Mouse (Mus musculus): ENCODE measurements around the gene Prrt2.
A peak's percentile ranks its signal among the peaks of the same experiment; 100 is the strongest.

Gene Prrt2

GRCm38 (mm10) chr7:127019306-127019960, 1.6 kb downstream of the Prrt2 start:
- DNase-seq, result no peak

GRCm38 (mm10) chr7:127018416-127019305, 2.4 kb downstream of the Prrt2 start:
- DNase-seq, result no peak

- no peak for DNase-seq
Observed at GRCm38 (mm10) chr7:127017950-127018345, 3.1 kb downstream of the Prrt2 start.

- peak; percentile 99 for DNase-seq
Observed at GRCm38 (mm10) chr7:127016971-127017949, 3.8 kb downstream of the Prrt2 start, which contains the start of gene Pagr1a. Gene Pagr1a, minus strand, starts transcription at chr7:127017352.

- DNase-seq, result no peak
Observed at GRCm38 (mm10) chr7:127016486-127016938, 4.5 kb downstream of the Prrt2 start.

- no peak for DNase-seq
Observed at GRCm38 (mm10) chr7:127016481-127016485, 4.7 kb downstream of the Prrt2 start, which contains the start of gene Pagr1b. Gene Pagr1b, minus strand, starts transcription at chr7:127016484.

GRCm38 (mm10) chr7:127016081-127016480, 4.9 kb downstream of the Prrt2 start:
- peak; percentile 76 for DNase-seq

GRCm38 (mm10) chr7:127014993-127015392, 6.0 kb downstream of the Prrt2 start:
- DNase-seq, result no peak

GRCm38 (mm10) chr7:127014320-127014719, 6.7 kb downstream of the Prrt2 start, which contains the start of gene Mvp:
Gene Mvp, minus strand, starts transcription at chr7:127014621.
- DNase-seq, result peak; percentile 83

- DNase-seq, result no peak
Observed at GRCm38 (mm10) chr7:127013385-127013784, 7.6 kb downstream of the Prrt2 start.

- no peak for DNase-seq
Observed at GRCm38 (mm10) chr7:127012845-127013244, 8.2 kb downstream of the Prrt2 start.

- DNase-seq, result no peak
Observed at GRCm38 (mm10) chr7:127012374-127012773, 8.6 kb downstream of the Prrt2 start.

- DNase-seq, result no peak
Observed at GRCm38 (mm10) chr7:127011717-127012116, 9.3 kb downstream of the Prrt2 start.

GRCm38 (mm10) chr7:127011051-127011450, 10.0 kb downstream of the Prrt2 start:
- DNase-seq, result no peak

- no peak for DNase-seq
Observed at GRCm38 (mm10) chr7:127009307-127010085, 11.5 kb downstream of the Prrt2 start.

- peak; percentile 83 for DNase-seq
Observed at GRCm38 (mm10) chr7:127008239-127009019, 12.6 kb downstream of the Prrt2 start.

GRCm38 (mm10) chr7:127007313-127008024, 13.5 kb downstream of the Prrt2 start:
- no peak for DNase-seq

GRCm38 (mm10) chr7:127004122-127004875, 16.7 kb downstream of the Prrt2 start:
- DNase-seq, result no peak

- DNase-seq, result no peak
Observed at GRCm38 (mm10) chr7:127003620-127004019, 17.4 kb downstream of the Prrt2 start.

GRCm38 (mm10) chr7:126999568-126999967, 21.4 kb downstream of the Prrt2 start:
- DNase-seq, result no peak

Data from kidney, postnatal 10 days (tissue).